In genomic region chr13:54565201-54565581, GRCm38 (mm10) we compare ENCODE assay signal across 8 mouse cellular contexts. TPM values are rescaled to one million over a fixed set of nuclear protein-coding genes. Genes with fewer than 3 reads are reported as not detected.
DNase-seq lines count a peak whose midpoint lies in the region; ATAC-seq lines count a peak whose summit lies in the region.

4833439L19Rik (minus strand) TSS chr13:54565435.

- peaks cover 35% of the 10 kb centered on the region for H3K36me3 ChIP-seq in megakaryocyte, embryonic 14.5 days (replicated peaks; ENCODE audit: low read length)

- H3K4me1 ChIP-seq in megakaryocyte, embryonic 14.5 days: peaks cover 91% of the 10 kb centered on the region

- H3K9me3 ChIP-seq in megakaryocyte, embryonic 14.5 days: no peaks in the 10 kb centered on the region

- no peaks in the 10 kb centered on the region for H3K27me3 ChIP-seq in megakaryocyte, embryonic 14.5 days (replicated peaks)

- peak; percentile 94 for DNase-seq in ZHBTc4 (ENCODE audit: low read depth, low spot score)
- DNase-seq in gastrocnemius, adult 8-10 months (ENCODE audit: low spot score in 2 of 2): peak; percentile 86 to 89
- DNase-seq in hindlimb bud, embryonic 11.5 days (ENCODE audit: extremely low spot score, low read depth, low spot score): peak; percentile 79
- peak; percentile 86 to 89 for DNase-seq in left cerebral cortex, adult 8-10 months (ENCODE audit: low spot score in 2 of 2)
- peak; percentile 97 to 98 for DNase-seq in right cerebral cortex, postnatal 10 days (ENCODE audit: low spot score in 2 of 2)
- peak; percentile 94 for DNase-seq in urinary bladder, postnatal 25 days (ENCODE audit: low spot score)

- peak within 1 kb of the TSS; percentile 91 for H3K4me3 ChIP-seq in megakaryocyte, embryonic 14.5 days (replicated peaks)

- peak; percentile 97 for ATAC-seq in common myeloid progenitor, adult 5-6 weeks (replicated peaks; ENCODE audit: low read depth, poor library complexity, severe bottlenecking)

RNA-seq across cellular contexts. Expression of gene 4833439L19Rik, which starts in this region (rescaled TPM):
- total RNA-seq in common myeloid progenitor, adult 5-6 weeks (2017): 16.2 and 28.2 TPM in 2 replicates
- 100 to 1,000 TPM; 213 to 249 (median 236) TPM for total RNA-seq in gastrocnemius, adult 8-10 months (2022)
- total RNA-seq in left cerebral cortex, adult 8-10 months (2022): 100 to 1,000 TPM; 122 to 141 (median 126) TPM
- polyA plus RNA-seq in megakaryocyte, embryonic 14.5 days (2012; ENCODE audit: insufficient read depth, low replicate concordance): 23.2 and 24.6 TPM in 2 replicates

Comparison
In these comparisons a context has a peak if more than half of its experiments do, and no peak if none do; other contexts are left out.
1. Peak in every context shown above with its lines: DNase-seq, ATAC-seq and H3K4me3 ChIP-seq.